Mouse (Mus musculus): Measurements from ENCODE around the gene Fam178b.
"Not testable (repeated sequence)": the region's sequence is repeated elsewhere in the genome, so short reads cannot be mapped to it uniquely, and the experiment has no call there.

Gene Fam178b

DNA sequence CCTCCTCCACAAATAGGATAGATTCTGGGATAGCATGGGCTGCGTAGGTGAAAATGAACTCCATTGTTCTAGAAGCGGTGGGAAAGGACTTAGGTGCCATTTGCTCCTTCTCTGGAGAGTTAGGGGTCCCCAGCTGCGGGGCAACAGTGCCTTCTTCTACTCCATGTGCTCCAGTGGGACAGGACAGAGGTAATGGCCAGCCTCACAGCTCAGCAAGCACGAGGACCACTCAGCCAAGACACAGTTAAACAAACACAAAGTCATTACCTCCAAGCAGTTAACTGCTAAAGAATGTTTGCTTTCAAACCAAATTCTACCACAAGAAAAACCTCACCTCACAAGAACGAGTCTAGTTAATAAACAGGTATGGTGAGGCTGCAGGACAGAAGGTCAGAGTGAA is 57.5 kb downstream of the Fam178b start:
- DNase-seq, result no peak

DNA sequence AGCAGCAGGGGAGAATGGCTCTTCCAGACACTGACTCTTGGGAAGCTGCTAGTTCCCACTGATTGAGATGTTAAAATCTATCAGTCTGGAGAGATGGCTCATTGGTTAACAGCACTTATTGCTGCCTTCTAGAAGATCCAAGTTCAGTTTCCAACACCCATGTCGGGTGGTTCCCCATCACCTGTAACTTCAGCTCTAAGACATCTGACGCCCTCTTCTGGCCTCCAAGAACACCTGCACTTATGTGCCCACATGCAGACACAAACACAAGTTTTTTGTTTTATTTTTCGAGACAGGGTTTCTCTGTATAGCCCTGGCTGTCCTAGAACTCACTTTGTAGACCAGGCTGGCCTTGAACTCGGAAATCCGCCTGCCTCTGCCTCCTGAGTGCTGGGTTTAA is 67.0 kb downstream of the Fam178b start:
- DNase-seq, result not testable (repeated sequence)

GRCm38 (mm10) chr1:36615188-36615587 is 67.8 kb downstream of the Fam178b start:
- DNase-seq, result no peak

DNA sequence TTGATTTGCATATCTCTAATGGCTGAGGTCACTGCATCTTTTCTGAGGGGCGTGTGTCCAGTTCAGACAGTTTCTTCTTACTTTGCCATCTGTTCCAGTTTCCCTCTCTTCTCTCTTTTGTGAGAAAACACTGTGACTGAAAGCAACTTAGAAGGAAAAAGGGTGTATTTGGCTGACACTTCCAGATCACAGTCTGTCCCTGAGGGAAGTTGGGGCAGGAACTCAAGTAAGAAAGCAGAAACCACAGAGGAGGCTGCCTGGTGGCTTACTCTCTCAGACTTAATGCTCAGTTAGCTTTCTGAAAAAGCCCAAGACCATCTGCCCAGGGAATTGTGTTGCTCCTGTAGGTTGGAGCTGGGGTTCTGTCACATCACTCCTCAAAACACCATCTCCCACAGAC is 68.4 kb downstream of the Fam178b start:
- no peak for DNase-seq

GRCm38 (mm10) chr1:36613374-36613895 is 69.5 kb downstream of the Fam178b start:
- no peak for DNase-seq

DNA sequence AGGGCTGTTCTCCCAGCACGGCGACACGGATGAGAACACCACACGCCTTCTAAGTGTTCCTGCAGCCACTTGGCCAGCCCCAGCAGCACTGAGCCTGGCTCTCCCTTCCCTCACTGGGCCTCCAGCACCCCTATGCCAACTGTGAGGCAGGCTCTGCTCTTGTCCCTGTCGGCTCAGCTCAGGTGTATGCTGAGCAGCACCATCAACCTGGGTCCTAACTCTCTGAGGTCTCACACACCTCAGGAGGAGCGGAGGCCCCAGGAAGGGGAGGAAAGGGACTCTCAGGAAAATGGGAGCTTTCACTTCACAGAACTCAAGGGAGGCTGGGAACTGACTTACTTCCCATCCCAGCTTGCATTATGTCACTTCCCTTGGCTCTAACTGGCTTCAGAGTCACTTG is 70.6 kb downstream of the Fam178b start:
- DNase-seq, result no peak

DNA sequence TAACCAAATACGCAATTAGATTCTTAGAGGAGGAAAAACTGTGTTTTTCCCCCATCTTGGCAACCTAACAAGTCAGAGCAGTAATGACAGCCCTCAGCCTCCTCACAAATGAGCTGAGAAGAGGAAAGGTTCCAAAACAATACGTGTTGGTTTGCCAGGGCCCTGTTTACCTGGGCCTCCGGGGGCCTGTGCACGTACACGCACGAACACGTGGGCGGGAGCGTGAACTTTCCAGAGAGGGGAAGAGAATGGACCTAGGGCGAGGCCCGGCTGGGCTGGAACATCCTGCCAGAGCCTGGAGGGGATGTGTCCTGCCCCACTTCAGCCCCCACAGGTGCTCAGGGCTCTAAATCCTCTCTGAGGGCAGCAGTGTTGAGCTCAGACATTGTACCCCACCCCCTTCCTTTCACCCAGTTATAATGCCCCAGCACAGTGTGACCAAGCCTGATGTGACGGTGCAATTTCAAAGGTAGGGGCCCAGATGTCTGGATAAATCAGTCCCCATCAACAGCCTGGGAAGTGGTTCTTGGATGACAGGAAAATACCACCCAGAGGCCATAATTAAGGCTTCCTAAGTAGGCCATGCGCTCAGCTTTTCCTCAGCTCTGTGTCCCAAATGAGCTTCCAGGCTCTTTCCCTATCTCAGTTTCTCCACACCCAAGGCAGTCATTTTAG is 71.4 kb downstream of the Fam178b start:
- no peak for DNase-seq

- no peak for DNase-seq
Measured at GRCm38 (mm10) chr1:36608211-36608610, 74.8 kb downstream of the Fam178b start.

- no peak for DNase-seq
Measured at GRCm38 (mm10) chr1:36606951-36607350, 76.0 kb downstream of the Fam178b start.

DNA sequence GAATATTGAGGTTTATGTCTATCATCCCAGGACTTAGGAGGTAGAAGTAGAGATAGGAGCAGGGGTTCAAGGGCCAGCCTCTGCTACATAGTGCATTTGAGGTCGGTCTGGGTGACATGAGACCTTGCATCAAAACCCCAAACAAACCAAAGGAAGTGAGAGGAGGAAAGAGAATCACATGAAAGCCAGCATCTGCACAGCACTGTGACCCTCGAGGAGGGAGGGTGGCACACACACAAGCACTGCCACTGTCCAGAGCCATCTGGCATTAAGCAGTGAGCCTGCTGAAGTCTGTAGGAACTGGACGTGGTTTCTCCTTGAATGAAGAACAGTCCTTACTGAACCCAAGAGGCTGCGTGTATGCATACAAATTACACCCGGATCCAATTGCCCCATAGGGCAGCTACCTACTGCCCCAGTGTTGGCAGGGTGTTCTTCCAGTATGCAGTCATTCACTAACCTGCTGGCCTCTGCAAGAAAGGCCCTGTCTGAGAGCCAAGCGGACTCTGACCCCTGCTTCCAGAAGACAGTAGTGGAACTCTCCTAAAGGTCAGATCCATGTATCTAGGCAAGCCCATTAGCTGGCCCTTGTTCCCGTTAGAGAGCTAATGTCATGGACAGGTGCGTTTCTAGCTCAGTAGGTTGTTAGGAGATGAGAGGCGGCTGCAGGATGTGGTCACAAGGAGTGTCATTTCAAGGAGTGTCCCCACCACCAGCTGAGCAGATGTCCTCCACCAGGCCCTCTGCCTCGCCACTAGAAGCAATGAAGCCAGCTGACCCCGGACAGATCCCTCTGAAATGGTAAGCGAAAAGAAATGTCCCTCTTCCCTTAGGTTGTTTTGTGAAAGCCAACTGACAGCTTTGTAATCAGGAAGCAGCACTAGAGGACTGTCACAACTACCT is 78.5 kb downstream of the Fam178b start:
- DNase-seq, result no peak

- DNase-seq, result peak; percentile 66
Measured at GRCm38 (mm10) chr1:36603361-36603760, 79.6 kb downstream of the Fam178b start.

- DNase-seq, result no peak
Measured at GRCm38 (mm10) chr1:36602271-36602670, 80.7 kb downstream of the Fam178b start.

- DNase-seq, result no peak
Measured at GRCm38 (mm10) chr1:36598411-36598810, 84.6 kb downstream of the Fam178b start.

DNA sequence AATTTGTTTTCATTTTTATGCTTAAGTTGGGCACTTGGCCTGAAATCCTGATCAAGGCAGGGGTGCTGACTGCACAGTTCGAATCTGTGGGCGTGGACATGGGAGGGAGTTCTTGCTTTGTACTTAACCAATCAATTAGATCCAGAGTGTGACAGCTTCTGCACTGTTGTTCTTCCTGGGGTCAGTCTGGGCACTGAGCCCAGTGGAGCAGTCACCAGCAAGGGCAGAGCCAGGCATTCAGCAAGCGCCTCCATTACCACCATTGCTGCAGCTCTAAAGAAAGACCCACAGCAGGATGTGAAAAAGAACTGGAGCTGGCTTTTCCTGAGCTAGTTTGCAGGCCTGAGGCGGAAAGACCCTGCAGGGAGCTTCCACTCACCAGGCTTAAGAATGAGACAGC is 86.9 kb downstream of the Fam178b start:
- peak; percentile 72 for DNase-seq

- DNase-seq, result no peak
Measured at GRCm38 (mm10) chr1:36595167-36595931, 87.6 kb downstream of the Fam178b start.

GRCm38 (mm10) chr1:36593099-36593498 is 89.9 kb downstream of the Fam178b start:
- DNase-seq, result no peak

DNA sequence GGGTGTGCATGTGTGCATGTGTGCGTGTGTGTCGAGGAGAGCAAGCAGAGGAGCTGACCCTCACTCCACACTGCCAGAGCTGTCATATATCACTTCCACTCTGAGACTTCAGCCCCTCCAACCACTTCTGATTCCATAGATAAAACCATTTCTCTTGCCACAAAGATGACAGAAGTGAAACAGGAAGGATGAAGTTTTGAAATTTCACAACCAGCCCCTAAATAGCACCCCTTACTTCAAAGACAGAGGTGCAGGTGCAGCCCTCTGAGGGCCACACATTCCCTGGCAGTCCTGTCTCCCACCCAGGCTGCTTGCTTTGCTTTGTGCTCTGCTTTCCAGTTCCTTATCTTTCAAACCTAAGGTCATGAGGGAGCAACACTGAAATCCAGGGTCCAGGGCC is 91.6 kb downstream of the Fam178b start:
- no peak for DNase-seq

GRCm38 (mm10) chr1:36590664-36591063 is 92.3 kb downstream of the Fam178b start:
- no peak for DNase-seq

DNA sequence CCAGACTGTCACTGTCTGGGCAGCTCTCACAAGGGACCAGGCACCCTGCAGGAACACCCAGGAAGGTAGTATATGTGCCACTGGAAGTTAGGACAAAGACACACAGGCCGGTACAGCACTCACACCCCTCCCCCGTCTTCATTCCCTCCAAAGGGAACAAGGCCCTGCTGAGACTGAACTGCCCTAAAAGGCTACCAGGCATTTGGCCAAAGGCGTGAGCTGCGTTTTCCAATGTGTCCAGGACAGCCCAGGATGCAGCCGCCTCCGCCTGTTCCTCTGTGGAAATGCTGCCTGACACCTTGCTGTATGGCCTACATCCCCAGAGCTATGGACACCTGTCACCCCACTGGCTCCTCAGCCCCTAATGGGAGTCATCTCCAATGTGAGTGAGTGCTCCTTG is 93.5 kb downstream of the Fam178b start:
- peak; percentile 70 for DNase-seq

- no peak for DNase-seq
Measured at GRCm38 (mm10) chr1:36588476-36589450, 94.2 kb downstream of the Fam178b start.

- no peak for DNase-seq
Measured at GRCm38 (mm10) chr1:36587860-36588259, 95.1 kb downstream of the Fam178b start.

- no peak for DNase-seq
Measured at GRCm38 (mm10) chr1:36586288-36586687, 96.7 kb downstream of the Fam178b start.

All from lung, postnatal 14 days (tissue).